Mouse (Mus musculus) ES-E14 (cell line): Measurements from ENCODE around the gene Epb41. TPM values are rescaled to one million over a fixed set of nuclear protein-coding genes. Genes with fewer than 3 reads are reported as not detected.

Experiments used
- DNase-seq: peaks from one replicate; pipeline ENCODE4 v3.0.0-alpha.2; 2013; ENCODE audit warnings: low read depth, low spot score
- H3K27ac ChIP-seq: 2 replicates; pipeline ENCODE4 v1.5.1; 2012; ENCODE audit warnings: low read depth, mild to moderate bottlenecking, low read length, moderate library complexity, mixed read lengths; ENCODE audit not compliant: poor library complexity, insufficient read depth, severe bottlenecking
- H3K36me3 ChIP-seq: 2 replicates; pipeline ENCODE4 v1.6.1; 2012; ENCODE audit warnings: mild to moderate bottlenecking, low read length, moderate library complexity, mixed read lengths; ENCODE audit not compliant: control insufficient read depth, poor library complexity, insufficient read depth, severe bottlenecking
- H3K4me1 ChIP-seq, 2 experiments: fragments of 150-350 bp in 1 of 2; sonication (generic) in 1 of 2; 2 replicates each; pipeline ENCODE4 v1.6.1; 2012; ENCODE audit warnings: low read length in 2 of 2, mild to moderate bottlenecking in 1 of 2, mixed read lengths in 1 of 2; ENCODE audit not compliant: control insufficient read depth in 2 of 2, insufficient read depth in 2 of 2, poor library complexity in 1 of 2
- H3K4me3 ChIP-seq, 2 experiments: fragments of 150-350 bp in 1 of 2; sonication (generic) in 1 of 2; 2 replicates each; pipeline ENCODE4 v1.5.1; 2012; ENCODE audit warnings: low read length in 2 of 2, low read depth in 1 of 2, mild to moderate bottlenecking in 1 of 2, mixed read lengths in 1 of 2; ENCODE audit not compliant: insufficient read depth in 1 of 2, poor library complexity in 1 of 2, severe bottlenecking in 1 of 2
- H3K9ac ChIP-seq: 2 replicates; pipeline ENCODE4 v1.6.1; 2012; ENCODE audit warnings: low read depth, mild to moderate bottlenecking, low read length, mixed read lengths; ENCODE audit not compliant: poor library complexity, insufficient read depth, severe bottlenecking
- H3K9me3 ChIP-seq: fragments of 150-350 bp; sonication (generic); 2 replicates; pipeline ENCODE4 v1.6.1; 2012; ENCODE audit warnings: low read depth, mild to moderate bottlenecking, low read length; ENCODE audit not compliant: control insufficient read depth, insufficient read depth
- CHD2 ChIP-seq: IDR thresholded peaks from 2 replicates; pipeline ENCODE4 v1.6.1; 2014; ENCODE audit warnings: mild to moderate bottlenecking, low read depth, low read length, inconsistent platforms
- HCFC1 ChIP-seq: IDR thresholded peaks from 2 replicates; pipeline ENCODE4 v1.6.1; 2012; ENCODE audit warnings: low read length, inconsistent platforms, borderline replicate concordance; ENCODE audit not compliant: insufficient read depth
- MAFK ChIP-seq: IDR thresholded peaks from 2 replicates; pipeline ENCODE4 v1.6.1; 2014; ENCODE audit warnings: mild to moderate bottlenecking, low read depth, low read length, inconsistent platforms; ENCODE audit not compliant: insufficient read depth
- ZC3H11A ChIP-seq: IDR thresholded peaks from 2 replicates; pipeline ENCODE4 v1.6.1; 2012; ENCODE audit warnings: low read depth, mild to moderate bottlenecking, inconsistent platforms, low read length, borderline replicate concordance
- ZNF384 ChIP-seq: IDR thresholded peaks from 2 replicates; pipeline ENCODE4 v1.6.1; 2012; ENCODE audit warnings: low read depth, low read length, inconsistent platforms
- in situ Hi-C, 2 experiments: fragments of 600-800 bp; cut with MboI; formaldehyde crosslinking; loops; one replicate each; pipeline ENCODE4 v1.15.1; 2025; ENCODE audit warnings: low sequenced_read_pairs in 2 of 2, inconsistent platforms in 1 of 2; ENCODE audit not compliant: unreplicated experiment in 2 of 2
- total RNA-seq: library from RNA; depleted of rRNA; stranded (reverse); fragments of 300-350 nt; gene quantifications from 2 replicates; pipeline ENCODE4 v1.2.3, GENCODE M21; 2012

The Epb41 gene
- total RNA-seq, 1 experiment: 16.3 TPM

- Histone ChIP-seq H3K27ac (no peak overlapping the region), H3K36me3 (no peaks in the 10 kb centered on the region), H3K4me3 (peak overlapping the region in 1 of 2 experiments; percentile 30; a peak in 2 of 4 replicates), H3K4me1 (peaks cover 7 to 29% of the 10 kb centered on the region in 2 experiments; a peak in 3 of 4 replicates), H3K9me3 (no peaks in the 10 kb centered on the region), H3K9ac (0 out of 2 replicates have a peak overlapping the region, but pooled peaks have one; percentile 2)
- in situ Hi-C loops: no loop called here
- no peak for DNase-seq
- TF ChIP-seq HCFC1 (no peak), MAFK (no peak), ZNF384 (no peak), CHD2 (no peak), ZC3H11A (no peak)
These were observed 160.1 kb downstream of the Epb41 start for GRCm38 (mm10) chr4:131914891-131915469.

DNA sequence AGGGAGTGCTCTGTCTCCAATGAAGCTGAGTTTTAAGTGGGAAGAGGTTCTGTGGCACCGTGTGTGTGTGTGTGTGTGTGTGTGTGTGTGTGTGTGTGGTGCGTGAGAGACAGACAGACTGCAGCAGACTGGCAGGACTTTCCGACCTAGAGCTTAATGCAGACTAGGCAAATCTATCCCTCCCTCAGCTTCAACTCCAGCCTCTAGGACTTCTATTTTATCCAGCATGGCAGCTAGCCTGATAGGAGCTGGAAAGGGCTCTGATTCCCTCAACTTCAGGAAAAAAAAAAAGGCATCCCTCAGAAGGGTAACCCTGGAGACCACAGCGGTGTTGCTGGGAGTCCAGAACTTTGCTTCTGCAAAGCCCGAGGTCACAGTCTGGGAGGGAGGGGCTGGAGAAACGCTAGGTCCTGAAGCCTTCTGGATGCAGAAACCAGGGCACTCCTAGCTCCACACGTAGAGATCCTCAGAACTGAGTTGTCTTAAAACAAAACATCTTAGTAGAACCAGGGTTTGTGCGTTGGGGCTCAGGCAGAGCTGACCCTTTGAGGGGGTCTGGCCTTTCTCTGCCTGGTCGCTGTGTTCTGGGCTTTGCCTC, 161.0 kb downstream of the Epb41 start:
- Histone ChIP-seq H3K27ac (no peak overlapping the region), H3K9ac (no peak overlapping the region), H3K4me1 (peaks cover 7 to 23% of the 10 kb centered on the region in 2 experiments; a peak in 3 of 4 replicates), H3K36me3 (no peaks in the 10 kb centered on the region), H3K9me3 (no peaks in the 10 kb centered on the region), H3K4me3 (no peak overlapping the region)
- in situ Hi-C loops: no loop called here
- DNase-seq: no peak
- TF ChIP-seq ZNF384: no peak
- TF ChIP-seq CHD2: no peak
- TF ChIP-seq HCFC1: no peak
- TF ChIP-seq MAFK: no peak
- no peak for TF ChIP-seq ZC3H11A

DNA sequence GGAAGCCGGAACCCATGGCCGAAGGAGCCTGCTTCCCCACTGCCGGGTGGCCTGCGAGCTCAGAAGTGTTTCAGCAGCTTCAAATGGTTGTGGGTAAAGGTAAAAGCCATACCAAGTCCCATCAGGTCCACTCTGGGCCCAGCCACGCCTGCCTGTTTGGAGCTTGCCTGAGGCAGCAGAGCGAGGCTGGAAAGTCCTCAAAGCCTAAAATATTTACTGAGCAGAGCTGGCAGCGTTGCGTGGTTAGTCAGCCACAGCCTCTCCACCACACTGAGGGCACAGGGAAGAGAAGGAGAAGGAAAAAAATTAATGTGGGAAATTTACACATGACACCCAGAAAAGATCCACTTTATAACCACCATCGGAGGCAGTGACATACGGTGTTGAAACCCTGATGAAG, 161.6 kb downstream of the Epb41 start:
- no peak overlapping the region for H3K27ac ChIP-seq

DNA sequence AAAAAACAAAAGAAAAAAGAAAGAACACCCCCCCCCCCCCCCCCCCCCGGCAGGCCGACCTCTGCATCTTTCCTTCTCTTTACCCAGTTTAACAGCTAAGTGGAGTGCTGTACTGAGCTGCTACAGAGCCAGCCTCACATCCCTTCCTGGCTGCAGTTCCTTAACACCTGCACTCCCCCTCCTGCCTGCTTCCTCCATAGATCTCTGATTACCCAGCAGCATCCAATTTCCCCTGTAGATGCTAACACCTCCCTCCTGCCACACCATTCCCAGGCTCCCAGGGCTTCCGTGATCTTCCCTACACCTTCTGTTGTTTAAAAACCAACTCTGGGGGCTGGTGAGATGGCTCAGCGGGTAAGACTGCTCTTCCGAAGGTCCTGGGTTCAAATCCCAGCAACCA, 163.6 kb downstream of the Epb41 start:
- in situ Hi-C loops: no loop called here

More for the DNA sequence above, 161.6 kb downstream of the Epb41 start:
- Histone ChIP-seq H3K4me3 (no peak overlapping the region), H3K9ac (no peak overlapping the region), H3K4me1 (peaks cover 7 to 19% of the 10 kb centered on the region in 2 experiments; a peak in 3 of 4 replicates), H3K9me3 (no peaks in the 10 kb centered on the region), H3K36me3 (no peaks in the 10 kb centered on the region)
- TF ChIP-seq ZNF384: no peak
- no peak for TF ChIP-seq ZC3H11A
- no peak for TF ChIP-seq MAFK
- TF ChIP-seq HCFC1: no peak
- TF ChIP-seq CHD2: no peak
- in situ Hi-C loops: no loop called here
- DNase-seq: no peak

More for the DNA sequence above, 163.6 kb downstream of the Epb41 start:
- Histone ChIP-seq H3K9me3 (no peaks in the 10 kb centered on the region), H3K36me3 (no peaks in the 10 kb centered on the region), H3K4me1 (peaks cover 7 to 13% of the 10 kb centered on the region in 2 experiments; a peak in 3 of 4 replicates), H3K4me3 (no peak overlapping the region), H3K9ac (no peak overlapping the region), H3K27ac (no peak overlapping the region)
- no peak for DNase-seq
- TF ChIP-seq ZC3H11A: no peak
- TF ChIP-seq CHD2: no peak
- no peak for TF ChIP-seq MAFK
- TF ChIP-seq HCFC1: no peak
- no peak for TF ChIP-seq ZNF384
